Mouse (Mus musculus): ENCODE data around the gene Prrc2c. TPM values are rescaled to one million over a fixed set of nuclear protein-coding genes. Genes with fewer than 3 reads are reported as not detected.
A peak's percentile ranks its signal among the peaks of the same experiment; 100 is the strongest.

Prrc2c gene
- polyA plus RNA-seq, 1 experiment from 2014 or later = 78.5 TPM

DNA sequence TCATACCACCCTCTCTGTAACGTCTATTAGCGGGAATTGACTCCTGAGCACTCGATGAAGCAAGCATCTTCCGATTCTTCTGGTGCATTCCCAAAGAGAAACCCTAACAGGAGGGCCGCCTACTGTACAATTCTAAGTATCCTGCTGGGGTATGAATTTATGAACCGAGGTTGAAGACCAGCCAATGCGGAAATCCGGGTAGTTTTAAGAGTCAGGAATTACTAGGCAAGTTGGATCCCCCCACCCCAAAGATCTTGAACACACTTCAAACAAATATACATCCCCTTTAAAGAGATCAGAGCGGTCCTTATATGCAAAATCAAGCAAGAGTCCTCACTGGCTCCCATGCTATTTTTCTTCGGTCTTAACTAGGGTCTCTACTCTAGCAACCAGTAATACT is 950 bp downstream of the Prrc2c start:
- no peak for ATAC-seq (ENCODE audit: extremely low read depth, insufficient number of reproducible peaks, low FRiP score, low TSS enrichment)
- Histone ChIP-seq H3K27ac (replicated peaks) (peak overlapping the region; percentile 100), H3K4me1 (peaks cover 46% of the 10 kb centered on the region), H3K4me3 (peak overlapping the region; percentile 95), H3K36me3 (no peaks in the 10 kb centered on the region; the same call in 1 of the 2 replicates), H3K27me3 (replicated peaks) (no peaks in the 10 kb centered on the region), H3K9me3 (no peaks in the 10 kb centered on the region), H3K9ac (peak overlapping the region; percentile 99), H3K4me2 (peak overlapping the region; percentile 84)
- under 1% methylated on average over 10 of the region's 10 CpGs for WGBS

DNA sequence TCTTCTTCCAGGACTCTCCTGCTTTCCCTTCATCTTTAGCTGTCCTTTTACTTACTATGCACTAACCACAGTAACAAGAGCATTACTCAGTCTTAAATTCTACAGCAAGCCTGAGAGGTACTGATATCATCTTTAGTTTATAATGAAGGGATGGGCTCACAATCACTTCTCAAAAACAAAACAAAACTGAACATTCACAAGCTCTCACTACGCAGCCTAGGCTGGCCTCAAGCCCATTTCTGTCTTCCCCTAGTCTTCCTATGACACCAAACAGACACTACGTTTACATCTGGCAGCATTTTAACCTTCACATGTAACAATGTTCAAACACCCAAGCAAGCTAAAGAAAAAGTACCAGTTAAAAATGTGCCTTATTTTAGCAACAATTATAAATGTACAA is 1.9 kb downstream of the Prrc2c start:
- H3K9me3 ChIP-seq = no peaks in the 10 kb centered on the region
- H3K9ac ChIP-seq = peak overlapping the region; percentile 99
- H3K4me2 ChIP-seq = peak overlapping the region; percentile 84
- ATAC-seq (ENCODE audit: extremely low read depth, insufficient number of reproducible peaks, low FRiP score, low TSS enrichment) = no peak
- 17% methylated on average over 2 of the region's 2 CpGs for WGBS
- no peaks in the 10 kb centered on the region; the same call in 1 of the 2 replicates for H3K36me3 ChIP-seq
- peak overlapping the region; percentile 95 for H3K4me3 ChIP-seq
- H3K4me1 ChIP-seq = peaks cover 52% of the 10 kb centered on the region
- H3K27me3 ChIP-seq (replicated peaks) = no peaks in the 10 kb centered on the region
- H3K27ac ChIP-seq (replicated peaks) = no peak overlapping the region

- Histone ChIP-seq H3K9ac (no peak overlapping the region), H3K36me3 (no peaks in the 10 kb centered on the region; the same call in 1 of the 2 replicates)
- 87% methylated on average over 4 of the region's 4 CpGs for WGBS
Observed at GRCm38 (mm10) chr1:162735084-162735483, 5.3 kb downstream of the Prrc2c start.

DNA sequence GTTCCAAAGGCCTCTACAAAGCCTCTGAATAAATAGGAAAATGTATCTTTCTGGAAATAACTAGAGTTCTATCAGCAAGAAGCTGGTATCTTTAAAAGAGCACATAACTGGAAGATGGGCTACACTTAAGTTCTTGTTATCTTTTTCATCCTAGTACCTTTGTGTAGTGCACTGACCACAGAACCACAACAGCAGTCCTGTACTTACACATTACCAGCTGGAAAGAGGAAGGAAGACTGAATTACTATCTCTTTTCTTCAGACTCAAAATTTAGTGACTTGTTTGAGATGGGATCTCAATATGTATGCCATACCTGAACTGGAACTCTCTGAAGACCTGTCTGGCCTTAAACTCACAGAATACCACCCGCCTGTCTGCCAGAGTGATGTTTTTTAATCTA is 6.1 kb downstream of the Prrc2c start:
- peaks cover 74% of the 10 kb centered on the region for H3K4me1 ChIP-seq
- H3K27ac ChIP-seq (replicated peaks) = no peak overlapping the region
- no peaks in the 10 kb centered on the region for H3K27me3 ChIP-seq (replicated peaks)
- no peak for ATAC-seq (ENCODE audit: extremely low read depth, insufficient number of reproducible peaks, low FRiP score, low TSS enrichment)
- H3K9me3 ChIP-seq = no peaks in the 10 kb centered on the region
- H3K9ac ChIP-seq = no peak overlapping the region
- H3K4me2 ChIP-seq = no peak overlapping the region
- no peak overlapping the region for H3K4me3 ChIP-seq
- WGBS = 65% methylated on average over 1 of the region's 1 CpGs
- H3K36me3 ChIP-seq = no peaks in the 10 kb centered on the region; the same call in 1 of the 2 replicates

More at GRCm38 (mm10) chr1:162735084-162735483, 5.3 kb downstream of the Prrc2c start:
- Histone ChIP-seq H3K4me2 (no peak overlapping the region), H3K9me3 (no peaks in the 10 kb centered on the region), H3K27me3 (replicated peaks) (no peaks in the 10 kb centered on the region), H3K27ac (replicated peaks) (no peak overlapping the region), H3K4me3 (no peak overlapping the region), H3K4me1 (peaks cover 69% of the 10 kb centered on the region)
- no peak for ATAC-seq (ENCODE audit: extremely low read depth, insufficient number of reproducible peaks, low FRiP score, low TSS enrichment)

GRCm38 (mm10) chr1:162732041-162732440 is 8.3 kb downstream of the Prrc2c start:
- no peak overlapping the region for H3K4me3 ChIP-seq
- H3K27ac ChIP-seq (replicated peaks) = no peak overlapping the region
- H3K9ac ChIP-seq = no peak overlapping the region
- H3K27me3 ChIP-seq (replicated peaks) = no peaks in the 10 kb centered on the region
- H3K4me2 ChIP-seq = no peak overlapping the region
- peaks cover 62% of the 10 kb centered on the region for H3K4me1 ChIP-seq
- H3K9me3 ChIP-seq = no peaks in the 10 kb centered on the region
- no peak for ATAC-seq (ENCODE audit: extremely low read depth, insufficient number of reproducible peaks, low FRiP score, low TSS enrichment)
- no peaks in the 10 kb centered on the region; the same call in 1 of the 2 replicates for H3K36me3 ChIP-seq
- 59% methylated on average over 4 of the region's 4 CpGs for WGBS

DNA sequence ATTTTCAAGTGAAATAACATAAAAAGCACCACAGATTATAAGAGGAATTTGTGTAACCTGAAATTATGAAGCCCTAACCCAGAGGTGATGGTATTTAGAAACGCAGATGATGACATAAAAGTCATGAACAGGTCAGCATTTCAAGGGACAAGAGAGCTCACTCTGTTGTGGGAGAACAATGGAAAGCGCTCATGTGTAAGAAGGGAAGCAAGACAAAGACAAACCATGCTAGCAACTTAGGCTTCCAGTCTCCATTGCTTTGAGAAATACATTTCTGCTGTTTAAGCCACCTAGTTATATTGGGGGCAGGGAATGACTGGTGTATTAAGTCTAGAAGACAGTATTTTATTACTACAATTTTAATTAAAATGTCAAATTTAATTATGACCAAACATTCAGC is 10.9 kb downstream of the Prrc2c start:
- no peak overlapping the region for H3K9ac ChIP-seq
- no peak overlapping the region for H3K4me2 ChIP-seq
- H3K27me3 ChIP-seq (replicated peaks) = no peaks in the 10 kb centered on the region
- ATAC-seq (ENCODE audit: extremely low read depth, insufficient number of reproducible peaks, low FRiP score, low TSS enrichment) = no peak
- H3K9me3 ChIP-seq = no peaks in the 10 kb centered on the region
- H3K27ac ChIP-seq (replicated peaks) = no peak overlapping the region
- no peak overlapping the region for H3K4me3 ChIP-seq
- 74% methylated on average over 2 of the region's 2 CpGs for WGBS
- peaks cover 8% of the 10 kb centered on the region for H3K36me3 ChIP-seq
- peaks cover 40% of the 10 kb centered on the region for H3K4me1 ChIP-seq

DNA sequence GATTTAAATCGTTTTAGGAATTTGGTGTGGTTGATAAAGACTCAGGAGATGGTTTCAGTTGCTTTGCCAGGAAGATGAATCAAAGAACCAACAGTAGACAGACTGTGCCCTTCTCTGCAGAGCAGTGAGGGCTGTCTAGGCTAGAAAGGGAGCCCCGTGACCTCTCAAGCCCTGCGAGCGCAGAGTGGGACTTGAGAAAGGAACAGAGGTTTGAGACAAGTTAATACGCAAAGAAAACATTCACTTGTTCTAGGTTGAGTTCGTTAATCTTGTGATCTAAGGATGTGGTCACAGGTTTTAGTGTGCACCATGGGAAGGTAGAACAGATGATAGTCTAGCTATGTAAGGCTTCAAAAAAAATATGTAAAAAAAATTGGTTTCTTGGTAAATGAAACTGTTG is 12.4 kb downstream of the Prrc2c start:
- Histone ChIP-seq H3K27me3 (replicated peaks) (no peaks in the 10 kb centered on the region), H3K9ac (no peak overlapping the region), H3K4me2 (no peak overlapping the region), H3K36me3 (peaks cover 22% of the 10 kb centered on the region), H3K4me3 (no peak overlapping the region), H3K27ac (replicated peaks) (no peak overlapping the region), H3K9me3 (no peaks in the 10 kb centered on the region), H3K4me1 (peaks cover 31% of the 10 kb centered on the region)
- ATAC-seq (ENCODE audit: extremely low read depth, insufficient number of reproducible peaks, low FRiP score, low TSS enrichment) = no peak
- 82% methylated on average over 6 of the region's 6 CpGs for WGBS

- Histone ChIP-seq H3K4me1 (peaks cover 11% of the 10 kb centered on the region; the same call in 1 of the 2 replicates), H3K9ac (no peak overlapping the region), H3K4me3 (no peak overlapping the region), H3K27me3 (replicated peaks) (no peaks in the 10 kb centered on the region), H3K9me3 (no peaks in the 10 kb centered on the region), H3K27ac (replicated peaks) (no peak overlapping the region), H3K4me2 (no peak overlapping the region), H3K36me3 (peaks cover 55% of the 10 kb centered on the region)
- ATAC-seq (ENCODE audit: extremely low read depth, insufficient number of reproducible peaks, low FRiP score, low TSS enrichment) = no peak
Observed at GRCm38 (mm10) chr1:162723610-162724009, 16.7 kb downstream of the Prrc2c start.

DNA sequence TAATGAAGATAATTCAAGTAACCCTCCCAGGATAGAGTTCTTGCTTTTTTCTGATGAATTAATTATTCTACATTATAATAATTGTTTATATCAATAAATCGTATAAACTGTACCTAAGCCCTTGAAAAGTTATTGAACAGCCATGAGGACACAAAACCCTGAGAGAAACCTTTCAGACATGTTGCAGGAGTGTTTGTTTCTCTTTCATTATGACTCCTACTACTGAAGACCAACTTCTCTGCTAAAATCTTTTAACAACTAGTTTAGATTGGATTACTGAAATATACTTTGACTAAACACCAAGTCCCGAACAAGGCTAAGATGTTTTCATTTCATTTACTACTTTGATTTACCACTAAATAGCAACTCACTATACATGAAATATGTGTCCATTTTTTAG is 19.7 kb downstream of the Prrc2c start:
- Histone ChIP-seq H3K4me1 (no peaks in the 10 kb centered on the region), H3K27ac (replicated peaks) (no peak overlapping the region), H3K9ac (no peak overlapping the region), H3K27me3 (replicated peaks) (no peaks in the 10 kb centered on the region), H3K4me2 (no peak overlapping the region), H3K4me3 (no peak overlapping the region), H3K9me3 (no peaks in the 10 kb centered on the region), H3K36me3 (peaks cover 82% of the 10 kb centered on the region)
- ATAC-seq (ENCODE audit: extremely low read depth, insufficient number of reproducible peaks, low FRiP score, low TSS enrichment) = no peak
- 92% methylated on average over 2 of the region's 2 CpGs for WGBS

GRCm38 (mm10) chr1:162700389-162701066 is 39.8 kb downstream of the Prrc2c start:
- H3K9me3 ChIP-seq = no peaks in the 10 kb centered on the region
- H3K27me3 ChIP-seq (replicated peaks) = no peaks in the 10 kb centered on the region
- WGBS = 76% methylated on average over 8 of the region's 8 CpGs
- H3K36me3 ChIP-seq = peaks cover 82% of the 10 kb centered on the region
- no peak for ATAC-seq (ENCODE audit: extremely low read depth, insufficient number of reproducible peaks, low FRiP score, low TSS enrichment)
- H3K9ac ChIP-seq = no peak overlapping the region
- no peak overlapping the region for H3K4me2 ChIP-seq
- H3K27ac ChIP-seq (replicated peaks) = no peak overlapping the region
- H3K4me3 ChIP-seq = no peak overlapping the region
- H3K4me1 ChIP-seq = no peaks in the 10 kb centered on the region

DNA sequence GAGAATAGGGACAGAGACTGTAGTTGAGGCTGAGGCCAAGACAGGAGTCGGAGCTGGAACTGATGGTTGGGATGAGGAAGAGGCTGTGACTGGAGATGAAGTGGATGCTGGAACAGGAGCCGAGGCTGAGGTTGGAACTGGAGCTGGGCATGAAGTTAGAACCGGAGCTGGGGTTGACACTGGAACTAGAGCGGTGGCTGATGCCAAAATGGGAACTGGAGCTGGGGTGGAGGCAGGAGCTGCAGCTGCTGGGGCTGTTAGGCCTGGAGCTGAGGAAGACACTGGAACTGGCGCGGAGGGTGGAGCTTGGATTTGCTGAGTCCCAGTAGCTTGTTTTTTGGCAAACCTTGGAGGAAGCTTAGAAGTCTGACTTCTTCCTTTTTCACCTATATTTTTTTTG is 42.5 kb downstream of the Prrc2c start:
- no peaks in the 10 kb centered on the region for H3K9me3 ChIP-seq
- H3K4me2 ChIP-seq = no peak overlapping the region
- no peaks in the 10 kb centered on the region for H3K27me3 ChIP-seq (replicated peaks)
- 94% methylated on average over 6 of the region's 6 CpGs for whole genome bisulfite sequencing
- no peak overlapping the region for H3K27ac ChIP-seq (replicated peaks)
- no peak overlapping the region for H3K9ac ChIP-seq
- no peaks in the 10 kb centered on the region for H3K4me1 ChIP-seq
- H3K36me3 ChIP-seq = peaks cover 85% of the 10 kb centered on the region
- no peak for ATAC-seq (ENCODE audit: extremely low read depth, insufficient number of reproducible peaks, low FRiP score, low TSS enrichment)
- no peak overlapping the region for H3K4me3 ChIP-seq

- no peak overlapping the region for H3K27ac ChIP-seq (replicated peaks)
- ATAC-seq (ENCODE audit: extremely low read depth, insufficient number of reproducible peaks, low FRiP score, low TSS enrichment) = no peak
- H3K4me2 ChIP-seq = no peak overlapping the region
- peaks cover 90% of the 10 kb centered on the region for H3K36me3 ChIP-seq
- 86% methylated on average over 2 of the region's 2 CpGs for WGBS
- no peaks in the 10 kb centered on the region for H3K9me3 ChIP-seq
- H3K27me3 ChIP-seq (replicated peaks) = no peaks in the 10 kb centered on the region
- no peak overlapping the region for H3K4me3 ChIP-seq
- no peaks in the 10 kb centered on the region for H3K4me1 ChIP-seq
- no peak overlapping the region for H3K9ac ChIP-seq
Observed at GRCm38 (mm10) chr1:162693721-162694120, 46.6 kb downstream of the Prrc2c start.

Measured in heart, embryonic 13.5 days (tissue).